Mouse (Mus musculus): ENCODE data around the gene Mbnl1. TPM values are rescaled to one million over a fixed set of nuclear protein-coding genes. Genes with fewer than 3 reads are reported as not detected.
"Not testable (repeated sequence)": the region's sequence is repeated elsewhere in the genome, so short reads cannot be mapped to it uniquely, and the experiment has no call there.

The Mbnl1 gene
- polyA plus RNA-seq, 1 experiment: 191 TPM

GRCm38 (mm10) chr3:60486713-60487170 lies 14.1 kb downstream of the Mbnl1 start:
- H3K4me1 ChIP-seq (ENCODE audit: control insufficient read depth, insufficient read depth, low read length): no peaks in the 10 kb centered on the region
- TF ChIP-seq POLR2A (IDR thresholded peaks at IDR 0.05; ENCODE audit: low read depth, low read length): no peak
- TF ChIP-seq CTCF (IDR thresholded peaks at IDR 0.05; ENCODE audit: borderline replicate concordance, insufficient read depth, low read length): no peak
- H3K4me3 ChIP-seq (ENCODE audit: insufficient read depth, low read length): no peak overlapping the region
- no peak overlapping the region for H3K27ac ChIP-seq (ENCODE audit: insufficient read depth, low read length)

- Histone ChIP-seq H3K27ac (ENCODE audit: insufficient read depth, low read length) (no peak overlapping the region), H3K4me3 (ENCODE audit: insufficient read depth, low read length) (no peak overlapping the region), H3K4me1 (ENCODE audit: control insufficient read depth, insufficient read depth, low read length) (no peaks in the 10 kb centered on the region)
- TF ChIP-seq POLR2A (IDR thresholded peaks at IDR 0.05; ENCODE audit: low read depth, low read length): no peak
- TF ChIP-seq CTCF (IDR thresholded peaks at IDR 0.05; ENCODE audit: borderline replicate concordance, insufficient read depth, low read length): no peak
These were observed 16.9 kb downstream of the Mbnl1 start for GRCm38 (mm10) chr3:60489509-60489908.

- not testable (repeated sequence) for H3K4me1 ChIP-seq (ENCODE audit: control insufficient read depth, insufficient read depth, low read length); H3K27ac ChIP-seq (ENCODE audit: insufficient read depth, low read length); H3K4me3 ChIP-seq (ENCODE audit: insufficient read depth, low read length)
These were observed 22.3 kb downstream of the Mbnl1 start for GRCm38 (mm10) chr3:60494774-60495535.

- TF ChIP-seq CTCF (IDR thresholded peaks at IDR 0.05; ENCODE audit: borderline replicate concordance, insufficient read depth, low read length) (no peak), POLR2A (IDR thresholded peaks at IDR 0.05; ENCODE audit: low read depth, low read length) (no peak)
- Histone ChIP-seq H3K4me3 (ENCODE audit: insufficient read depth, low read length) (no peak overlapping the region), H3K27ac (ENCODE audit: insufficient read depth, low read length) (no peak overlapping the region), H3K4me1 (ENCODE audit: control insufficient read depth, insufficient read depth, low read length) (peaks cover 10% of the 10 kb centered on the region; the same call in 1 of the 2 replicates)
These were observed 23.6 kb downstream of the Mbnl1 start for GRCm38 (mm10) chr3:60496197-60496596.

GRCm38 (mm10) chr3:60498151-60498550 lies 25.5 kb downstream of the Mbnl1 start:
- H3K27ac ChIP-seq (ENCODE audit: insufficient read depth, low read length): no peak overlapping the region
- no peak overlapping the region for H3K4me3 ChIP-seq (ENCODE audit: insufficient read depth, low read length)
- TF ChIP-seq POLR2A (IDR thresholded peaks at IDR 0.05; ENCODE audit: low read depth, low read length) (no peak), CTCF (IDR thresholded peaks at IDR 0.05; ENCODE audit: borderline replicate concordance, insufficient read depth, low read length) (no peak)
- peaks cover 10% of the 10 kb centered on the region; the same call in 1 of the 2 replicates for H3K4me1 ChIP-seq (ENCODE audit: control insufficient read depth, insufficient read depth, low read length)

GRCm38 (mm10) chr3:60498646-60499045 lies 26.0 kb downstream of the Mbnl1 start:
- no peak for TF ChIP-seq POLR2A (IDR thresholded peaks at IDR 0.05; ENCODE audit: low read depth, low read length)
- no peak for TF ChIP-seq CTCF (IDR thresholded peaks at IDR 0.05; ENCODE audit: borderline replicate concordance, insufficient read depth, low read length)

GRCm38 (mm10) chr3:60499157-60499578 lies 26.5 kb downstream of the Mbnl1 start:
- Histone ChIP-seq H3K4me1 (ENCODE audit: control insufficient read depth, insufficient read depth, low read length) (peaks cover 10% of the 10 kb centered on the region; the same call in 1 of the 2 replicates), H3K27ac (ENCODE audit: insufficient read depth, low read length) (peak overlapping the region; percentile 91), H3K4me3 (ENCODE audit: insufficient read depth, low read length) (no peak overlapping the region)
- TF ChIP-seq CTCF (IDR thresholded peaks at IDR 0.05; ENCODE audit: borderline replicate concordance, insufficient read depth, low read length) (no peak), POLR2A (IDR thresholded peaks at IDR 0.05; ENCODE audit: low read depth, low read length) (no peak)

More at GRCm38 (mm10) chr3:60498646-60499045, 26.0 kb downstream of the Mbnl1 start:
- no peak overlapping the region for H3K4me3 ChIP-seq (ENCODE audit: insufficient read depth, low read length)
- peaks cover 10% of the 10 kb centered on the region; the same call in 1 of the 2 replicates for H3K4me1 ChIP-seq (ENCODE audit: control insufficient read depth, insufficient read depth, low read length)
- H3K27ac ChIP-seq (ENCODE audit: insufficient read depth, low read length): peak overlapping the region; percentile 91

- Histone ChIP-seq H3K4me1 (ENCODE audit: control insufficient read depth, insufficient read depth, low read length) (peaks cover 12% of the 10 kb centered on the region; the same call in 1 of the 2 replicates), H3K4me3 (ENCODE audit: insufficient read depth, low read length) (peak overlapping the region; percentile 97), H3K27ac (ENCODE audit: insufficient read depth, low read length) (peak overlapping the region; percentile 91)
- no peak for TF ChIP-seq CTCF (IDR thresholded peaks at IDR 0.05; ENCODE audit: borderline replicate concordance, insufficient read depth, low read length)
- TF ChIP-seq POLR2A (IDR thresholded peaks at IDR 0.05; ENCODE audit: low read depth, low read length): peak; percentile 14; the same call in 1 of the 2 replicates
These were observed 27.3 kb downstream of the Mbnl1 start for GRCm38 (mm10) chr3:60499718-60500450.

- TF ChIP-seq POLR2A (IDR thresholded peaks at IDR 0.05; ENCODE audit: low read depth, low read length): peak; percentile 59
- TF ChIP-seq CTCF (IDR thresholded peaks at IDR 0.05; ENCODE audit: borderline replicate concordance, insufficient read depth, low read length): no peak
- peak overlapping the region; percentile 97 for H3K4me3 ChIP-seq (ENCODE audit: insufficient read depth, low read length)
- H3K4me1 ChIP-seq (ENCODE audit: control insufficient read depth, insufficient read depth, low read length): peaks cover 12% of the 10 kb centered on the region; the same call in 1 of the 2 replicates
- peak overlapping the region; percentile 91 for H3K27ac ChIP-seq (ENCODE audit: insufficient read depth, low read length)
These were observed 28.2 kb downstream of the Mbnl1 start for GRCm38 (mm10) chr3:60500571-60501527.

Measured in embryonic fibroblast, embryonic 13.5 days (primary cell).